Mouse (Mus musculus): ENCODE results near the gene Tspan32.

DNA sequence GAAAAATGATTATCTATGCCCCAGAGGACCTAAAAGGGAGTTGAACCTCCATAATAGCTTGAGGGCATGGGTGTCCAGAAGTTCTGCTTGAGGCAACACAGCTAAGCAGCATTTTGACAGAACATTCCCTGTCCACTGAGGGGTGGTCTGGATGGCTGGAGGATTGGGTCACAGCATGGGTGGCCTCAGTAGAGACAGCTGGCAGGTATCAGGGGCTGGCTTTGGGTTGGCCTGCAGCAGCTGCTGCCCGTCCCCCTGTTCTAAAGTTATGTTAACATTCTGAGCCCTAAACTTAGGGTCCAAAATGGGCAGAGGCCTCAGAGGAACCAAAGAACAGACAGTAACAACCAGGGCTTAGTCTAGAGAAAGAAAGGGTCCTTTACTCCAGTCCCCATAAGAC, 6.4 kb downstream of the Tspan32 start:
- no peak for TF ChIP-seq CTCF (IDR thresholded peaks at IDR 0.05; ENCODE audit: control insufficient read depth, insufficient read depth, low read length)
- no peak; the same call in 1 of the 2 replicates for TF ChIP-seq POLR2A (IDR thresholded peaks at IDR 0.05; ENCODE audit: borderline replicate concordance, control insufficient read depth, low read depth, low read length)

Measured in bone marrow, adult 2 months (tissue).